Mouse (Mus musculus) small intestine, adult 2 months (tissue): ENCODE measurements around the gene Ift43. TPM values are rescaled to one million over a fixed set of nuclear protein-coding genes. Genes with fewer than 3 reads are reported as not detected.

Source experiments
- H3K27ac ChIP-seq: fragments of 200-500 bp; 2 replicates; pipeline ENCODE4 v1.5.1; 2012; ENCODE audit warnings: low read depth, low read length, control low read depth, inconsistent platforms; ENCODE audit not compliant: insufficient read depth
- H3K27me3 ChIP-seq: fragments of 200-500 bp; 2 replicates; pipeline ENCODE4 v1.6.1; 2012; ENCODE audit warnings: mild to moderate bottlenecking, moderate library complexity, low read length, inconsistent platforms; ENCODE audit not compliant: control insufficient read depth, insufficient read depth
- H3K36me3 ChIP-seq: fragments of 200-500 bp; 2 replicates; pipeline ENCODE4 v1.6.1; 2012; ENCODE audit warnings: mild to moderate bottlenecking, low read length, control low read depth, inconsistent platforms; ENCODE audit not compliant: control insufficient read depth, insufficient read depth
- H3K4me1 ChIP-seq: fragments of 200-500 bp; 2 replicates; pipeline ENCODE4 v1.6.1; 2012; ENCODE audit warnings: low read length, inconsistent platforms, mixed read lengths; ENCODE audit not compliant: control insufficient read depth, insufficient read depth, insufficient read length
- H3K4me3 ChIP-seq: fragments of 200-500 bp; 2 replicates; pipeline ENCODE4 v1.5.1; 2012; ENCODE audit warnings: low read depth, mild to moderate bottlenecking, control low read depth, inconsistent platforms, low read length, moderate library complexity
- CTCF ChIP-seq: fragments of 200-500 bp; IDR thresholded peaks from 2 replicates; pipeline ENCODE4 v1.5.1; 2012; ENCODE audit warnings: low read depth, mild to moderate bottlenecking, control low read depth, inconsistent platforms, low read length, moderate library complexity, mixed read lengths; ENCODE audit not compliant: insufficient replicate concordance, insufficient read length; ENCODE audit errors: extremely low read depth
- POLR2A ChIP-seq: fragments of 200-500 bp; IDR thresholded peaks from 2 replicates; pipeline ENCODE4 v1.6.1; 2012; ENCODE audit warnings: low read depth, mild to moderate bottlenecking, control low read depth, inconsistent platforms, low read length, moderate library complexity
- WGBS: fragments of 180-500 bp; shearing (Covaris S2); methylation state at CpG from one replicate; pipeline ENCODE4 v1.1.7; 2018; 5-methylcytosine and 5-hydroxymethylcytosine counted together
- polyA plus RNA-seq: library from polyadenylated mRNA; depleted of rRNA; stranded (reverse); fragments of >200 nt; gene quantifications from 2 replicates; pipeline ENCODE4 v1.2.3, GENCODE M21; 2012

The Ift43 gene
- polyA plus RNA-seq, 1 experiment = 15.2 TPM

DNA sequence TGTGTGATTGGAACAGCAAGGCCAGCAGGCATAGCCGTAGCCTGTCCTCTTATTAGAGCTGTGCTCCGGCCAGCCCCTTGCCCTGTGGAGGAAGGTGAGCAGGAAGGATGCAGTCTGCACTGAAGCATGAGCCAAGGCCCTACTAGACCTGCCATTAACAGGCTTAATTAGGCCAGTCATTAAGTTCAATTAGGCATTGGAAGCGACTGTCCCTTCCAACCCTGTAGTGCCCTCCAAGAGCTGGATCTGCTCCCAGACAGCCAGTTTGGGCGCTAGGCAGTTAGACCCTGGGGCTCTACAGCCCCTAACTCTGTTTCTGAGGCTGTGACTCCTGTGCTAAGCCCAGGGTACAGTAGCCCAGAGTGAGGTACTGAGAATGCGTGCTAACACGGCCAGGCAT, 41.7 kb downstream of the Ift43 start:
- H3K27me3 ChIP-seq = no peaks in the 10 kb centered on the region
- 91% methylated on average over 6 of the region's 6 CpGs for WGBS
- TF ChIP-seq POLR2A (no peak), CTCF (no peak)
- no peaks in the 10 kb centered on the region for H3K4me1 ChIP-seq
- H3K36me3 ChIP-seq = no peaks in the 10 kb centered on the region
- H3K4me3 ChIP-seq = no peak overlapping the region
- no peak overlapping the region for H3K27ac ChIP-seq

DNA sequence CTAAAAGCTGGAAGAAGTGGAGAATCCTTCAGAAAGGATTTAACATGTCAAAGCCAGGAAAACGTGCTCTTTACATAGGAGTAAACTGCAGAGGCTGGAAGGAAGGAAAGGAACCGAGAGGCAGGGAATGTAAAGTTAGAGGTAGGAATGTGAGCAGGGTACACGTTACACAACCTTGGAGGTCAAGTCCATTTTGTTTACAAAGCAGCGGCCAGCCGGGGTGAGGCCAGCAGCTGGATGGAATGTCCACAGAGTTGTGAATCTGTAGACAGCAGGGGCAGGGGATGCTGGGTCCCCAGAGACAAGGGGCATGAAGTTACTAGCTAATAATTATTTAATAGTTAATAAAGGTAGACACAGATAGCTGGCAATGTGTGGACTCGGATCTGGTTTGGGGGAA, 45.8 kb downstream of the Ift43 start:
- H3K4me3 ChIP-seq = no peak overlapping the region
- H3K4me1 ChIP-seq = no peaks in the 10 kb centered on the region
- no peaks in the 10 kb centered on the region for H3K27me3 ChIP-seq
- H3K27ac ChIP-seq = no peak overlapping the region
- H3K36me3 ChIP-seq = no peaks in the 10 kb centered on the region
- 50% methylated on average over 6 of the region's 6 CpGs for WGBS
- TF ChIP-seq CTCF = no peak
- TF ChIP-seq POLR2A = no peak

DNA sequence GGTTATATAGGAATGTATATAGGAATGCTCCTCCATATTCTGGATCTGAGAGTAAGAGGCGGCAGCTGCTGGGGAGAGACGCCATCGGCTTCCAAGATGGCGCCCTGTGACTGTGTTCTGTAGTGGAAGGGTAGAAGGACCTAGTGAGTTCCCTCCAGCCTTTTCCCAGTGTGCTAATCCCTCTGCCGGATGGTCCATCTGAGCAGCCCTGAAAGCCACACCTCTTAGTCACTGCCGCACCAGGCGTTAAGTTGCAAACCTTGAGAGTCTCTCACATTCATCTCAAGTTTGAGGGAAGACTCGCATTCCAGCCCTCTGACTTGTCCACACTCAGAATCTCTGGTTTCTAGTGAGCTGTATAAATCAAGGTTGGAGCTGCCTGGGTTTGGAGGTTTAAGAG, 46.7 kb downstream of the Ift43 start:
- no peak overlapping the region for H3K27ac ChIP-seq
- H3K4me3 ChIP-seq = no peak overlapping the region
- WGBS = 93% methylated on average over 8 of the region's 8 CpGs
- H3K36me3 ChIP-seq = no peaks in the 10 kb centered on the region
- no peaks in the 10 kb centered on the region for H3K4me1 ChIP-seq
- no peak for TF ChIP-seq POLR2A
- TF ChIP-seq CTCF = no peak
- H3K27me3 ChIP-seq = no peaks in the 10 kb centered on the region

DNA sequence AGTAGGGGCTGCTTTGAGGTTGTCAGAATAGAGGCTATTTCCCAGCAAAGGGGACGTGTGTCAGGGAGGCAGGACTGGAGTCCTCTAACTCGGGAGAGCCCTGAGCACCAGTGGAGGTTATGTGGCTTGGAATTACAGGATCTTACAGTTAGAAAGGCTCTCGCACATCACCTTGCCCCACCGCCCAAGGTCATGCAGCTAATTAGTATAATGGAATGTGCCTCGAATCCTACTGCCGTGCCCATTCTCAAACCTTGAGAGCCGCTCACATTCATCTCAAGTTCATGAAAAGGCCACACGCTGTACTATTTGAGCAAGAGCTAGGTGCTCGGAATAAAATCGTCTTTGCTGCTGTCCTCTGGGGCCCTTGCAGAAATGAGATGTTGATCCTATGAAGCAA, 47.4 kb downstream of the Ift43 start:
- Histone ChIP-seq H3K36me3 (no peaks in the 10 kb centered on the region), H3K27ac (no peak overlapping the region), H3K27me3 (no peaks in the 10 kb centered on the region), H3K4me1 (no peaks in the 10 kb centered on the region), H3K4me3 (no peak overlapping the region)
- no peak for TF ChIP-seq CTCF
- TF ChIP-seq POLR2A = no peak
- 77% methylated on average over 10 of the region's 10 CpGs for WGBS

DNA sequence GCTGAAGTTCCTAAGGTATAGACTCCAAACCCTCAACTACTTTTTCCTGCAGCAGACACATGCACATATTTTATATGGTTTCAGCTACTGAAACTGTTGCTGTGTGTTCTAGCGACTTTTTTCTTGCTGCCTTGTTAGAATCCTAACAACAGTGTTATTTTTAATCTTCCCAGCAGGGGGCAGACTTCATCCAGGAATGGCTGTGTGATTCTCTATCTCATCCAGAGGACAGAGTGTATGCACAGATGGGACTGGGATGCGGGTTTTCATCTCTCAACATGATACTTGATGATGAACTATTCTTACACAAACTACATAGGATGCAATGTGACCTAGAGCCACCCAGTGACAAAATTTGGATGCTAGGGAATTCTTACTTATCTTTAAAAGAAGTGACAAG, 50.5 kb downstream of the Ift43 start:
- H3K4me1 ChIP-seq = no peaks in the 10 kb centered on the region
- no peak for TF ChIP-seq CTCF
- TF ChIP-seq POLR2A = no peak

DNA sequence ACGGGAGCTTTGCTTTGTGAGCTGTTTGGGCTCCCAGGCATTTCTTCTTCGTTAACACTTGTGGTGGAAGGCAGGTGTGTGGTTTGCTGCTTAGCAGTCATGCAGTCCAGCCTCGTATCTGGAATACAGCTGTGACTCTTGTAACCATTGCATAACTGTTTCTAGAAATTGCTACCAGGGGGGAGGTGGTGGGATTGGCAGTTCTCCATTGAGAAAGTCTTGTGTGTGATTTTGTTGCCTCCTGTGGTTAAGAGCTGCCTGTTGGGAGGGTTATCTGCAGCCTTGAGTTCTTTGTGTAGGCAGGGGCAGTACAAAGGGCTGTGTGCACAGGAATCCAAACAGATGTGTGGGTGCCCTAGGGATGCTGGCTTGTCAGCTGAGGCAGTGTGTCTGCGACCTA, 53.4 kb downstream of the Ift43 start:
- no peaks in the 10 kb centered on the region for H3K27me3 ChIP-seq
- H3K27ac ChIP-seq = no peak overlapping the region
- H3K4me1 ChIP-seq = no peaks in the 10 kb centered on the region
- TF ChIP-seq CTCF (no peak), POLR2A (no peak)
- WGBS = 73% methylated on average over 4 of the region's 4 CpGs
- H3K36me3 ChIP-seq = no peaks in the 10 kb centered on the region
- no peak overlapping the region for H3K4me3 ChIP-seq

More for the DNA sequence above, 50.5 kb downstream of the Ift43 start:
- Histone ChIP-seq H3K27me3 (no peaks in the 10 kb centered on the region), H3K36me3 (no peaks in the 10 kb centered on the region), H3K4me3 (no peak overlapping the region), H3K27ac (no peak overlapping the region)
- WGBS = 24% methylated on average over 2 of the region's 2 CpGs

DNA sequence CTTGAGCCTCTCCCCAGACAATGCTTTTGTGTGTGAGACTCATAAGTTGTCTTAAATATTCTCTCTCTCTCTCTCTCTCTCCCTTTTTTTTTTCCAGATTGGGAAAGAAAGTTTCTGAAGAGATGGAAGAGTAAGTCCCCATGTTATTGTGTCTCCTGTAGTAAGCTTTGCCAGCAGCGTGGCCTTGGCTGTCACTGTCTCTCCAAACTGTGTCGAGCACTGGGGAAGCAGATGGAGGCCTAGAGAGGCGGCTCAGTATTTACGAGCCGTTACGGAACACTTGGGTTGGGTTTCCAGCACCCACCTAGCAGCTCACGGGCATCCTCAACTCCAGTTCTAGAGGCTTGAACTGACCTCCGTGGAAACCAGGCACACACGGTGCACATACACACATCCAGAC, 56.4 kb downstream of the Ift43 start:
- H3K36me3 ChIP-seq = no peaks in the 10 kb centered on the region
- no peak overlapping the region for H3K27ac ChIP-seq
- no peaks in the 10 kb centered on the region for H3K4me1 ChIP-seq
- WGBS = 88% methylated on average over 9 of the region's 9 CpGs
- H3K27me3 ChIP-seq = no peaks in the 10 kb centered on the region
- TF ChIP-seq CTCF (no peak), POLR2A (no peak)
- no peak overlapping the region for H3K4me3 ChIP-seq

DNA sequence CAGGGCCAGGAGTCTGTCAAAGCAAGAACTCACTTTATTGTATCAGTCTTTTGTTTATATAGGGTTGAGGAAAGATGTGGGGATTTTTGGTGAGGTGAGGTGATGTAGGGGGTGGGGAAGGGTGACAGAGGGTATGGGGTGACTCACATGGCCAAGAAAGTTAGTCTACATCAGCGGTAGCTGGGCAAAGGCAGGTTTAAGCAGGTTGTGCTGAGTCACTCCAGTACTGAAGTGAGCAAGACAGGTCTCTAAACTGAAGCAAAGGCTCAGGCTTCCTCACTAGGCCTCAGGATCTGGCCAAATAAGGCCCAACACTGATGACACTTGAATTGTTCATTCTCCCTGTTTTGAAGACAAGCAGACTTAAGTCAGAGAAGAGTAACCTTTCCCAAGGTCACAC, 60.0 kb downstream of the Ift43 start:
- no peak overlapping the region for H3K27ac ChIP-seq
- TF ChIP-seq POLR2A (no peak), CTCF (no peak)
- H3K27me3 ChIP-seq = no peaks in the 10 kb centered on the region
- H3K36me3 ChIP-seq = no peaks in the 10 kb centered on the region
- WGBS = 73% methylated on average over 1 of the region's 1 CpGs
- H3K4me1 ChIP-seq = no peaks in the 10 kb centered on the region
- no peak overlapping the region for H3K4me3 ChIP-seq

DNA sequence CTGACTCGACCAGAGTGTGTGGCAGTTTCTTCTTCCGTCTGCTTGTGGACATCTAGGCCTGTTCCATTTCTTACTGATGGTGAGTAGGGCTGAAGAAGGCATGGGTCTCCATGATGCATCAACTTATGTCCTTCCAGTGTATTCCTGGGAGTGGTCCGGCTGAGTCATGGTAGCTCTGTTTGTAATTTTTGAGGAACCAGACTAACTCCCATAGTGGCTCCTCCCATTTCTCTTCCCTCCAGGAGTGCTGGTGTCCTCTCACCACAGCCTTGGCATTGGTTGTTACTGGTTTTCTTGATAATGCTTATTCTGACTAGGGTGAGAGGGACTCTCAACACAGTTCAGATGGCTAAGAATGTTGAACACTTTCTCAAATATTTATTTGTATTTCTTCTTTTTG, 63.9 kb downstream of the Ift43 start:
- 93% methylated on average over 3 of the region's 3 CpGs for WGBS
- no peaks in the 10 kb centered on the region for H3K4me1 ChIP-seq
- TF ChIP-seq CTCF (no peak), POLR2A (no peak)

More for the DNA sequence above, 63.9 kb downstream of the Ift43 start:
- H3K4me3 ChIP-seq = no peak overlapping the region
- no peaks in the 10 kb centered on the region for H3K27me3 ChIP-seq
- H3K36me3 ChIP-seq = no peaks in the 10 kb centered on the region; the same call in 1 of the 2 replicates
- H3K27ac ChIP-seq = no peak overlapping the region
